Mouse (Mus musculus) CH12.LX (cell line): ENCODE measurements around the gene Stmnd1. TPM values are rescaled to one million over a fixed set of nuclear protein-coding genes. Genes with fewer than 3 reads are reported as not detected.

Source experiments
- DNase-seq: peaks from one replicate; pipeline ENCODE4 v3.0.0-alpha.2; 2013; ENCODE audit errors: extremely low read depth
- H3K27ac ChIP-seq: 2 replicates; pipeline ENCODE4 v1.5.1; 2012; ENCODE audit warnings: low read depth, mild to moderate bottlenecking, control low read depth, moderate library complexity; ENCODE audit not compliant: insufficient read depth
- H3K27me3 ChIP-seq: replicated peaks from 2 replicates; pipeline ENCODE3; 2012; ENCODE audit warnings: inconsistent platforms
- H3K36me3 ChIP-seq, 2 experiments: replicated peaks in 1 of 2; 2 replicates each; pipeline versions ENCODE3 to v1.6.1; 2012; ENCODE audit warnings: inconsistent platforms in 1 of 2, low read length in 1 of 2, mild to moderate bottlenecking in 1 of 2, mixed read lengths in 1 of 2, moderate library complexity in 1 of 2; ENCODE audit not compliant: control insufficient read depth in 1 of 2, insufficient read depth in 1 of 2
- H3K4me1 ChIP-seq, 2 experiments: 2 replicates each; pipeline ENCODE4 v1.6.1; 2012; ENCODE audit warnings: inconsistent platforms in 1 of 2, moderate library complexity in 1 of 2; ENCODE audit not compliant: insufficient read depth in 2 of 2, control insufficient read depth in 1 of 2
- H3K4me2 ChIP-seq: 2 replicates; pipeline ENCODE4 v1.6.1; 2012; ENCODE audit warnings: low read depth, mild to moderate bottlenecking, control low read depth; ENCODE audit not compliant: poor library complexity, insufficient read depth, severe bottlenecking
- H3K4me3 ChIP-seq, 3 experiments: fragments of 150-350 bp in 1 of 3; sonication (generic) in 1 of 3; replicated peaks in 1 of 3; 2 replicates each; pipeline versions ENCODE3 to v1.5.1; 2011 to 2012; ENCODE audit warnings: low read depth in 2 of 3, low read length in 2 of 3, mild to moderate bottlenecking in 2 of 3, moderate library complexity in 2 of 3, control low read depth in 1 of 3, improper control_type of control experiment in 1 of 3, inconsistent platforms in 1 of 3, mixed read lengths in 1 of 3; ENCODE audit not compliant: poor library complexity in 1 of 3
- H3K79me2 ChIP-seq: replicated peaks from 2 replicates; pipeline ENCODE4 v1.6.1; 2012; ENCODE audit warnings: mild to moderate bottlenecking, moderate library complexity; ENCODE audit not compliant: control insufficient read depth, poor library complexity, insufficient read depth, severe bottlenecking; ENCODE audit errors: extremely low read depth
- H3K9ac ChIP-seq: 2 replicates; pipeline ENCODE4 v1.6.1; 2012; ENCODE audit warnings: low read depth, mild to moderate bottlenecking, control low read depth, moderate library complexity; ENCODE audit not compliant: insufficient read depth
- H3K9me3 ChIP-seq: replicated peaks from 2 replicates; pipeline ENCODE3; 2012; ENCODE audit warnings: low read length, inconsistent platforms, mixed read lengths
- CHD1 ChIP-seq: IDR thresholded peaks from 2 replicates; pipeline ENCODE4 v1.6.1; 2012; ENCODE audit warnings: low read depth, low read length, improper control_type of control experiment, inconsistent platforms
- CTCF ChIP-seq, 2 experiments: IDR thresholded peaks in 1 of 2; conservative IDR thresholded peaks in 1 of 2; 2 replicates each; pipeline ENCODE4 v1.5.1; 2011 to 2012; ENCODE audit warnings: low read depth in 2 of 2, low read length in 2 of 2, improper control_type of control experiment in 1 of 2, inconsistent platforms in 1 of 2, mild to moderate bottlenecking in 1 of 2, moderate library complexity in 1 of 2
- E2F4 ChIP-seq: IDR thresholded peaks from 2 replicates; pipeline ENCODE4 v1.6.1; 2011; ENCODE audit warnings: low read depth, low read length, improper control_type of control experiment; ENCODE audit not compliant: insufficient replicate concordance
- ELF1 ChIP-seq: IDR thresholded peaks from 2 replicates; pipeline ENCODE4 v1.6.1; 2014; ENCODE audit warnings: low read depth, mild to moderate bottlenecking, inconsistent platforms, low read length, improper control_type of control experiment
- JUN ChIP-seq: IDR thresholded peaks from 2 replicates; pipeline ENCODE4 v1.6.1; 2011; ENCODE audit warnings: low read depth, mild to moderate bottlenecking, low read length, improper control_type of control experiment, moderate library complexity; ENCODE audit not compliant: insufficient read depth
- MAFK ChIP-seq: IDR thresholded peaks from 2 replicates; pipeline ENCODE4 v1.6.1; 2011; ENCODE audit warnings: low read length, improper control_type of control experiment; ENCODE audit not compliant: insufficient replicate concordance
- PAX5 ChIP-seq: IDR thresholded peaks from 2 replicates; pipeline ENCODE4 v1.6.1; 2012; ENCODE audit warnings: low read length, inconsistent platforms, mixed read lengths
- RCOR1 ChIP-seq: conservative IDR thresholded peaks from 2 replicates; pipeline ENCODE4 v1.6.1; 2012; ENCODE audit warnings: low read depth, mild to moderate bottlenecking, inconsistent platforms, low read length, improper control_type of control experiment
- TCF12 ChIP-seq: IDR thresholded peaks from 2 replicates; pipeline ENCODE4 v1.6.1; 2014; ENCODE audit warnings: low read depth, mild to moderate bottlenecking, inconsistent platforms, low read length, improper control_type of control experiment
- UBTF ChIP-seq: IDR thresholded peaks from 2 replicates; pipeline ENCODE4 v1.6.1; 2012; ENCODE audit warnings: low read depth, mild to moderate bottlenecking, inconsistent platforms, low read length, improper control_type of control experiment, moderate library complexity
- USF1 ChIP-seq: IDR thresholded peaks from 2 replicates; pipeline ENCODE4 v1.6.1; 2014; ENCODE audit warnings: low read depth, mild to moderate bottlenecking, inconsistent platforms, low read length, improper control_type of control experiment
- ZKSCAN1 ChIP-seq: IDR thresholded peaks from 2 replicates; pipeline ENCODE4 v1.6.1; 2012; ENCODE audit warnings: low read depth, inconsistent platforms, low read length, improper control_type of control experiment, borderline replicate concordance
- ZMIZ1 ChIP-seq: IDR thresholded peaks from 2 replicates; pipeline ENCODE4 v1.6.1; 2012; ENCODE audit warnings: low read depth, mild to moderate bottlenecking, inconsistent platforms, low read length, improper control_type of control experiment
- dilution Hi-C: fragments of 300-500 bp; cut with MboI; formaldehyde crosslinking; loops from 2 replicates; pipeline ENCODE4 v1.14.3; 2020; ENCODE audit warnings: low sequenced_read_pairs; ENCODE audit not compliant: extremely low pct_unique_long_range_greater_than_20kb, extremely low pct_ligation_motif_present
- in situ Hi-C: fragments of 300-500 bp; cut with MboI; formaldehyde crosslinking; loops from 3 replicates; pipeline ENCODE4 v1.14.3; 2019; ENCODE audit warnings: low sequenced_read_pairs, low pct_ligation_motif_present, low pct_unique_long_range_greater_than_20kb, mixed read lengths
- polyA plus RNA-seq: library from polyadenylated mRNA; unstranded; fragments of >175 nt; gene quantifications from 2 replicates; pipeline ENCODE4 v1.2.1, GENCODE M21; 2012; ENCODE audit warnings: low read depth; ENCODE audit not compliant: insufficient read length
- total RNA-seq, 2 experiments: library from RNA; depleted of rRNA; stranded (reverse); fragments of 300-350 nt in 1 of 2; fragments of >200 nt in 1 of 2; gene quantifications; 2 replicates each; pipeline ENCODE4 v1.2.3; 2012 to 2014

The Stmnd1 gene
- total and polyA plus RNA-seq, 3 experiments: not detected

DNA sequence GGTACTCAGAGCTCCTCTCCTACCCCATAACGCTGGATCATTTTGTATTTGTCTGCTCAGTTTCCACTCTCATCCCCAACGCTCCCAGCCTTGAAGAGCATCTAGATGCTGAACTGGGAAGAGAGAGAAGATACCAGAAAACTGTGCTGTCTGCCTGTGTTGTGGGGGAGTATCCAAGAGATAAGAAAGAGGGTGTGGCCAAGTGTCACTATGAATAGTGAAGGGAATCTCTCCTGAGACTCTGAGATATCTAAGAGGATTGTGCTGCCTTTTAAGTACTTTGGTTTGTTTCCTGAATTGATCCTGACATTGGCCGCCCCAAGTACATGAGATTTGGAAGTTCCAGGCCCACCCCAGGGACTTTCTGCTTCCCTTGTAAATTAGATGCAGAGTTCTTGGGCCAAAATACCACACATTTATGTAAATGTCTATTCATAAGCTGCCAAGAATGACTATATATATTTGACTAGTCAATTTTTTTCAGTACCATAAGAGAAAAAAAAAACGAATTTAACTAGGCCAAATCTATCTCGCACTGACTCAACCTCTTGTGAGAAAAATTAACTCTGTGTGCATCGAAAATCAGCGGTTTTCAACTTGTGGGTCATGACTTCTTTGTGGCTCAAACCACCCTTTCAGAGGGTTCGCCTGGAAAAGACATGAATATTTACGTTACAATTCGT lies 73.5 kb downstream of the Stmnd1 start (continued):
- TF ChIP-seq PAX5 (no peak), ZMIZ1 (no peak), MAFK (peak; percentile 58; the same call in 1 of the 2 replicates)

DNA sequence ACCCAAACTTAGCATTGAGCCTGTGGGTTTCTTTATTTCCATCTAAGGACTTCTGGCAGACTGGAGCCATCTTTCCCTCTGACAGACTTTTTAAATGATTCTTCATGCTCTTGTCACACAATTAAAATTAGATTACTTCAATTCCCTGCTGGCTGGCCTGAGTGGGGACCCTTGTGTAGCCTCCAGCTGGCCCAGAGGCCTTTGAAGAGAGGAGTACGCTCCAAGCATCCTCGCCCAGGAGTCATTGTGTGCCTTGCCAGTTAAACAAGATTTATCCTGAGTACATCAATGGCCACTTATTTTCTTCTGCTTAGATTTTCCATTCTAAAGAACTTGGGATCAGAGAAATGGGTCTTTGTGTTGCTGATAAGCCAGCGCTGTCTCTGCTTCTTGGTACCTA lies 76.1 kb downstream of the Stmnd1 start:
- Histone ChIP-seq H3K27ac (no peak overlapping the region), H3K4me1 (peaks cover 18 to 37% of the 10 kb centered on the region in 2 experiments), H3K4me3 (no peak overlapping the region), H3K79me2 (no peaks in the 10 kb centered on the region), H3K36me3 (no peaks in the 10 kb centered on the region), H3K9me3 (no peaks in the 10 kb centered on the region), H3K4me2 (no peak overlapping the region), H3K9ac (no peak overlapping the region), H3K27me3 (no peaks in the 10 kb centered on the region)
- in situ Hi-C loops (no loop called here), dilution Hi-C loops (no loop called here)
- DNase-seq: no peak
- TF ChIP-seq CHD1: no peak
- TF ChIP-seq E2F4: no peak
- no peak for TF ChIP-seq USF1
- no peak for TF ChIP-seq ELF1
- no peak for TF ChIP-seq JUN
- TF ChIP-seq TCF12: no peak
- no peak for TF ChIP-seq ZKSCAN1
- TF ChIP-seq UBTF: no peak
- TF ChIP-seq RCOR1: no peak
- no peak for TF ChIP-seq CTCF (conservative IDR thresholded peaks at IDR 0.05 in 1 of 2, IDR thresholded peaks at IDR 0.05 in 1 of 2; ENCODE audit: low read depth in 2 of 2, low read length in 2 of 2)
- TF ChIP-seq PAX5: no peak

Other genes with a start within 250 kb of the Stmnd1 start
- not detected in 2 replicates for gene Rbm24, start 144.7 kb downstream of the Stmnd1 start, total RNA-seq (2012; rRNA removed)
- gene Rbm24, start 144.7 kb downstream of the Stmnd1 start, total RNA-seq (2014; rRNA removed): not detected in 2 replicates
- not detected in 2 replicates for gene Rbm24, start 144.7 kb downstream of the Stmnd1 start, polyA plus RNA-seq
- gene Cap2, start 228.1 kb downstream of the Stmnd1 start, total RNA-seq (2012; rRNA removed): 0.04 TPM in 1 of 2 replicates, not detected in the other
- 0.11 and 0.22 TPM in 2 replicates for gene Cap2, start 228.1 kb downstream of the Stmnd1 start, total RNA-seq (2014; rRNA removed)
- gene Cap2, start 228.1 kb downstream of the Stmnd1 start, polyA plus RNA-seq: not detected in 2 replicates